Mouse (Mus musculus) testis, adult 2 months (tissue): ENCODE results near the gene Lrrc8d.

ENCODE experiments used
- CTCF ChIP-seq: fragments of 200-500 bp; IDR thresholded peaks from 2 replicates; pipeline ENCODE4 v1.5.1; 2012; ENCODE audit warnings: low read depth, mild to moderate bottlenecking, inconsistent platforms, low read length, moderate library complexity; ENCODE audit not compliant: control insufficient read depth, insufficient read depth, insufficient replicate concordance
- POLR2A ChIP-seq: fragments of 200-500 bp; IDR thresholded peaks from 2 replicates; pipeline ENCODE4 v1.6.1; 2012; ENCODE audit warnings: low read depth, mild to moderate bottlenecking, inconsistent platforms, low read length, moderate library complexity; ENCODE audit not compliant: control insufficient read depth

DNA sequence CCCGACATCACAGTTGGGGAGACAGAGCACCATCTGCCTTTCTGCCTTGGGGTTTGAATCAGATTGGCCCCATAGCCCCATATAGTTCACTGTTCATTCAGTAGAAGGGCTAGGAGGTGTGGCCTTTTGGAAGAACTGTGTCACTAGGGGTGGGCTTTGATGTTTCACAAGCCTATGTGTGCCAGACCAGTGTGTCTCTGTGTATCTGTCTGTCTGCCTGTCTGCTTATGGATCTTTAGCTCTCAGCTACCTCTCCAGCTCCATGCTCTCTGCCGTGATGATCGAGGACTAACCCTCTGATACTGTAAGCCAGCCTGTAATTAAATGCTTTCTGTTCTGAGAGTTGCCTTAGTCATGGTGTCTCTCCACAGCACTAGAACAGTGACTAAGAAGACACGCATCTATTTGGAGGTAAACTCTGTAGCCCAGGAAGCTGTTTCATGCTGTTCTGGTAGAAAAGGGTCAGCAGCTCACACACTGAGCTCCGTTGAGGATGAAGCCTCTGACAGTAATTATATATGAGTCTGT lies 46.2 kb downstream of the Lrrc8d start:
- TF ChIP-seq POLR2A (no peak), CTCF (no peak)
